Mouse (Mus musculus) intestine, postnatal 0 days (tissue): ENCODE data around the gene Hipk1. TPM values are rescaled to one million over a fixed set of nuclear protein-coding genes. Genes with fewer than 3 reads are reported as not detected.
A peak's percentile ranks its signal among the peaks of the same experiment; 100 is the strongest.
"Not testable (repeated sequence)": the region's sequence is repeated elsewhere in the genome, so short reads cannot be mapped to it uniquely, and the experiment has no call there.

Experiments used
- ATAC-seq: fragments of 200-750 bp; cut with Nextera tagmentation; 2 replicates; pipeline ENCODE4 v1.8.0; 2017; ENCODE audit warnings: mild to moderate bottlenecking, moderate TSS enrichment, moderate library complexity
- H3K27ac ChIP-seq: fragments of 300-500 bp; sonication (generic); 2 replicates; pipeline ENCODE4 v1.5.1; 2014; ENCODE audit warnings: mild to moderate bottlenecking, low read depth, low read length, moderate library complexity
- H3K27me3 ChIP-seq: fragments of 300-500 bp; sonication (generic); replicated peaks from 2 replicates; pipeline ENCODE4 v1.6.1; 2014; ENCODE audit warnings: low read length, mixed read lengths; ENCODE audit not compliant: control insufficient read depth, insufficient read depth
- H3K36me3 ChIP-seq: fragments of 300-500 bp; sonication (generic); 2 replicates; pipeline ENCODE4 v1.6.1; 2014; ENCODE audit warnings: mild to moderate bottlenecking, moderate library complexity; ENCODE audit not compliant: control insufficient read depth, insufficient read depth
- H3K4me1 ChIP-seq: fragments of 300-500 bp; sonication (generic); replicated peaks from 2 replicates; pipeline ENCODE4 v1.6.1; 2014; ENCODE audit warnings: antibody characterized with exemption, low read length, mixed read lengths; ENCODE audit not compliant: control insufficient read depth, insufficient read depth
- H3K4me2 ChIP-seq: fragments of 300-500 bp; sonication (generic); replicated peaks from 2 replicates; pipeline ENCODE4 v1.6.1; 2014; ENCODE audit warnings: low read depth, mild to moderate bottlenecking, moderate library complexity
- H3K4me3 ChIP-seq: fragments of 300-500 bp; sonication (generic); 2 replicates; pipeline ENCODE4 v1.5.1; 2014; ENCODE audit warnings: low read depth, low read length
- H3K9ac ChIP-seq: fragments of 300-500 bp; sonication (generic); 2 replicates; pipeline ENCODE4 v1.6.1; 2014; ENCODE audit warnings: mild to moderate bottlenecking, low read depth, low read length
- H3K9me3 ChIP-seq: fragments of 300-500 bp; sonication (generic); 2 replicates; pipeline ENCODE4 v1.6.1; 2016; ENCODE audit warnings: mixed run types; ENCODE audit not compliant: control insufficient read depth
- CTCF ChIP-seq: sonication (generic); IDR thresholded peaks from 2 replicates; pipeline ENCODE4 v1.5.1; 2016; ENCODE audit warnings: low read depth, mild to moderate bottlenecking, control low read depth, antibody characterized with exemption, moderate library complexity
- whole genome bisulfite sequencing: fragments of 180-500 bp; shearing (Covaris S2); extraction: QIAGEN DNeasy Blood & Tissue Kit; methylation state at CpG from one replicate; pipeline ENCODE4 v1.1.7; 2014; 5-methylcytosine and 5-hydroxymethylcytosine counted together
- polyA plus RNA-seq: library from polyadenylated mRNA; unstranded; fragments of >200 nt; fragmentation: Nextera tagmentation; extraction: Ambion mirVana; gene quantifications from 2 replicates; pipeline ENCODE4 v1.2.1, GENCODE M21; 2015

Gene Hipk1
- 6.6 and 7.1 TPM in 2 replicates for polyA plus RNA-seq

DNA sequence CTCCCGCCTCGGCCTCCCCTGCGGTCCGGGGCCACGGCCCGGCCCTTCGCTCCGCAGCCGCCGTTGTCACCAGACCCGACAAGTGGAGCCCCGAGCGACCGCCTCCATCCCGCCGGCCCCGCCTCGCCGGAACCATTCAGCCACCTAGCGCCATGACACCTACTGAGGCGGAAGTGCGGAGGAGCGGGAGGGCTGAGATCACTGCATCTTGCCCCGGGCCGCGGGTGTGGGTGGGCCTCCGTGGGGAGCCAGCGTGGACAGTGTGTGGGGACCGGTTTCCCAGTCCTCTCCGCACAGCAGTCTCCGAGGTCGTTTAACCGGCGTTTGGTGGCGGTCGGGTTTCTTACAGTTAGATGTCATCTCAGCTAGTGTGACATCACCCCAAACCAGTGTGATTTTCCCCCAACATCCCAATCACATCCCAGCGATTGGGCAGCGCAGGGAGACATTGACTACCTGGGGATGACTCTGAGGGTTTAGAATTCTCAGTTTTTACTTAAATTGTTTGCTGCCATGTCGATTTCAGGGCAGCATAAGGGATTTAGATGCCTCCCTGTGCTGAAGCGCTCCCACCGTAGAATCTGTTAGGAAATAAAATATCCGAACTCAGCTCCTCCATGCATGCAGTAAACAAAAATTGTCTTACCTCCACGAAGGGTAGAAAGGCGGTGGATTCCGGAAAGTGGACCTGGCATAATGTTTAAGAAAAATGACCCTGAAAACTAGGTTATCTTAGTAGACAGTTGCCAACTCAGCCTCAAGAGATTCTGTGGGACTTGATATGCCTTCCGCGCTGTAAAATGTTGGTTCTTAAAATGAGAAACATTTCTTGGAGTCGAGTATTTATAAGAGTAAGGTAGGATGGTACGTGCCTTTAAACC, at the start of gene Hipk1:
Gene Hipk1 (minus strand): TSS at position 334 of the 881 bp plus-strand sequence.
- 11% methylated on average over 42 of the region's 49 CpGs for WGBS
- Histone ChIP-seq H3K4me2 (peak within 1 kb of the TSS; percentile 76), H3K4me3 (peak within 1 kb of the TSS; percentile 82), H3K27me3 (no peaks in the 10 kb centered on the region), H3K4me1 (peaks cover 4% of the 10 kb centered on the region), H3K9ac (peak within 1 kb of the TSS; percentile 87), H3K9me3 (no peaks in the 10 kb centered on the region), H3K36me3 (no peaks in the 10 kb centered on the region), H3K27ac (peak within 1 kb of the TSS; percentile 86)
- peak; percentile 26; the same call in 1 of the 2 replicates for TF ChIP-seq CTCF
- ATAC-seq, result peak; percentile 97

DNA sequence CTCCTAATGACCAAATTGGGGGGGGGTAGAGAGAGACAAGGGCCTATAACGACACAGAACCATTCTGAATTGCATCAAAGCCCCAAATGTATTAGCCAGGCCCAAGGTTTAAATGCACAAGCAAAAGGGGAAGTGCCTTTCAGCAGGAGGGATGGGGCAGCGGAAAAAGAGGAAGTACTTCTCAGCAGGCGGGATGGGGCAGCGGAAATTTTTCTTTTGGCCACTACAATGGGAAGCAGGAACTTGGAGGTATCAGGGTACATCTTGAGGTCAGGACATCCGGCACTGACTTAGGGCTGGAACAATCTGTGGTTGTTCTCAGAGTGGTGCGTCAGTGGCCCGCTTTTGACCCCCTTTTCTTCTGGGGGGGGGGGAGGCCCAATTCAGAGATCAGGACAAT, 49.6 kb upstream of the Hipk1 start:
- ATAC-seq, H3K36me3 ChIP-seq, H3K4me2 ChIP-seq, H3K4me1 ChIP-seq, H3K9me3 ChIP-seq, H3K27ac ChIP-seq, H3K4me3 ChIP-seq, H3K27me3 ChIP-seq, H3K9ac ChIP-seq: not testable (repeated sequence)
- 97% methylated on average over 7 of the region's 7 CpGs for WGBS

DNA sequence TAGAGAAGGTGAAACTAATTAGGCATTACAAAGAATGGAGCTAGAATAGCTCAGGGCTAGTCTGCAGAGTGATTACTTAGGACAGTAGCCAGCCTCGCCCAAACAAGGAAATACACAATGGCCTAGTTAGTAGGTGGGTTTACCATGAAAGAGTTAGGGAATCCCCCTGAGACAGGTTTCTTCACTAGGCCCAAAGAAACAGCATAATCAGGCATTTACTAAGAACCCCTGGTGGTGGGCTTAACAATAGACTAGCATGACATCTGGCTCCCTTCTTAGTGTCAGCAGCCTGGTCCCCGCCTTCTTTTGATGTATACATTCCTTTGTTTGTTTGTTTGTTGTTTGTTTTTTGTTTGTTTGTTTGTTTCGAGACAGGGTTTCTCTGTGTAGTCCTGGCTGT, 48.8 kb upstream of the Hipk1 start:
- H3K9me3 ChIP-seq, H3K4me1 ChIP-seq, H3K9ac ChIP-seq, H3K4me2 ChIP-seq, H3K36me3 ChIP-seq, H3K27ac ChIP-seq, H3K27me3 ChIP-seq, H3K4me3 ChIP-seq, ATAC-seq: not testable (repeated sequence)
- WGBS, result 80% methylated on average over 3 of the region's 3 CpGs

DNA sequence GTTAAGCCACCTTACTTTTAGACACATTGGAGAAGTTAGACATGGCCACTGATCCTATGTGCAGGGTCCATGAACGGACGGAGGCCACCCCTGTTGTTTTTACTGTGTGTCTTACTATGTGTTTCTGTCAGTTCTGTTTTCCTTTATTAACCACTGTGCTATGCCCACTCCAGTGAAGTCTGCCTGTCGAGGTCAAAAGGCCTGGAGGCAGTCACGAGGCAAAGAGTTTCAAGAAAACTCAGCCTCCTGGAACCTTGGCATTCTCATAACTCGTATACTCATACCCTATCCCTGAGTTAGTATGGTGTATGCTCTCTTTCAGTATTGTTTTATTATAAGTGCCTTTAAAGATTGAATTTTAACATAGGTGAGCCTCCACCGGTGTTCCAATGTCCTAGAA, 48.3 kb upstream of the Hipk1 start:
- H3K4me2 ChIP-seq, result no peak overlapping the region
- no peak for ATAC-seq
- 92% methylated on average over 6 of the region's 6 CpGs for WGBS

DNA sequence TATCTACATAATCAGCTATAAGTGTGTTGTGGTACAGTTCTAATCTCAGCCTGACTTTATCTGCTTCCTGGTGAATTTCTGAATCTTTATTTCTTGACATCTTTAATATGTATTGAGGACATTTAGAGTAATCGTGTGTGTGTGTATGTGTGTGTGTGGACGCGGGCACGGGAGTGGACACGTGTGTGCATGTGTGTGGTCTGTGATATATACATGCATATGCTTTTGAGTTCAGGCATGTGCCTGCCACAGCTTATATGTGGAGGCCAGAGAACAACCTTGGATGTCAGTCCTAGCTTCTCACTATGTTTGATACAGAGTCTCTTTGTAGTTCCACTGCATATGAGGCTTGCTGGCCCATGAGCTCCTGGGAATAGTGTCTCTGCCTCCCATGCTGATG, 45.1 kb upstream of the Hipk1 start:
- H3K4me1 ChIP-seq, result no peaks in the 10 kb centered on the region
- ATAC-seq, result no peak
- no peak overlapping the region for H3K9ac ChIP-seq
- no peaks in the 10 kb centered on the region for H3K27me3 ChIP-seq
- H3K4me3 ChIP-seq, result no peak overlapping the region
- no peaks in the 10 kb centered on the region; the same call in 1 of the 2 replicates for H3K36me3 ChIP-seq
- H3K4me2 ChIP-seq, result no peak overlapping the region
- H3K9me3 ChIP-seq, result no peaks in the 10 kb centered on the region
- 88% methylated on average over 5 of the region's 5 CpGs for WGBS
- no peak for TF ChIP-seq CTCF
- no peak overlapping the region for H3K27ac ChIP-seq

More for the DNA sequence above, 48.3 kb upstream of the Hipk1 start:
- H3K9ac ChIP-seq, result no peak overlapping the region
- no peaks in the 10 kb centered on the region; the same call in 1 of the 2 replicates for H3K36me3 ChIP-seq
- H3K4me3 ChIP-seq, result no peak overlapping the region
- H3K9me3 ChIP-seq, result no peaks in the 10 kb centered on the region
- no peak overlapping the region for H3K27ac ChIP-seq
- no peak for TF ChIP-seq CTCF
- no peaks in the 10 kb centered on the region for H3K4me1 ChIP-seq
- H3K27me3 ChIP-seq, result no peaks in the 10 kb centered on the region

DNA sequence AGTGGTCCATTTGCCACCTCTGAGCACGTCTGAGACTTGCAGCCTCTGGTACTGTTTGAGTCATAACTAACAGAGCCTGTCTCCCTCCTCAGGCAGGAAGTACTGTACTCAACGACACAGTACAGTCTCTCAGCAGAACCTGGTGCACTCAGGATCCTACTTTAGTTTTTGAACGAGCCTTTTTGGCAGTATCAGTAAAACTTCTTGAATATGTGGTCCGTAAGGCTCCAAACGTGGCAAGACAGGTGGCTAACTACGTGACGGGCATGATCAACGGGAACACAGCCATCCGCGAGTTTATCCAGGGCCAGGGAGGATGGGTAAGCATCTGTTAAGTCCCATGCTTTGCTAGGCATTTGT, 44.6 kb upstream of the Hipk1 start:
- Histone ChIP-seq H3K27ac (no peak overlapping the region), H3K9me3 (no peaks in the 10 kb centered on the region), H3K9ac (no peak overlapping the region), H3K36me3 (no peaks in the 10 kb centered on the region; the same call in 1 of the 2 replicates), H3K27me3 (no peaks in the 10 kb centered on the region), H3K4me1 (no peaks in the 10 kb centered on the region), H3K4me2 (no peak overlapping the region), H3K4me3 (no peak overlapping the region)
- 68% methylated on average over 10 of the region's 10 CpGs for whole genome bisulfite sequencing
- no peak for ATAC-seq
- TF ChIP-seq CTCF, result no peak
